Mouse (Mus musculus) E14TG2a.4 (cell line): ENCODE results near the gene Syne1.

Source experiments
- H3K27me3 ChIP-seq: 2 replicates; pipeline ENCODE4 v1.6.1; 2014; ENCODE audit warnings: low read length, control low read depth; ENCODE audit not compliant: insufficient read depth
- H3K36me3 ChIP-seq: 2 replicates; pipeline ENCODE4 v1.6.1; 2014; ENCODE audit warnings: low read length, control low read depth; ENCODE audit not compliant: insufficient read depth
- H3K4me1 ChIP-seq: replicated peaks from 2 replicates; pipeline ENCODE4 v1.6.1; 2014; ENCODE audit warnings: low read depth, low read length, control low read depth
- H3K4me3 ChIP-seq: replicated peaks from 2 replicates; pipeline ENCODE4 v1.5.1; 2014; ENCODE audit warnings: mild to moderate bottlenecking, low read length
- H3K9me3 ChIP-seq: 2 replicates; pipeline ENCODE4 v1.6.1; 2014; ENCODE audit warnings: low read length, control low read depth
- CTCF ChIP-seq: conservative IDR thresholded peaks from 2 replicates; pipeline ENCODE4 v1.5.1; 2014; ENCODE audit warnings: low read length
- NANOG ChIP-seq: IDR thresholded peaks from 2 replicates; pipeline ENCODE4 v1.6.1; 2014; ENCODE audit warnings: borderline replicate concordance, low read length, mixed read lengths
- POU5F1 ChIP-seq: IDR thresholded peaks from 2 replicates; pipeline ENCODE4 v1.6.1; 2014; ENCODE audit warnings: low read length, borderline replicate concordance

The Syne1 gene

DNA sequence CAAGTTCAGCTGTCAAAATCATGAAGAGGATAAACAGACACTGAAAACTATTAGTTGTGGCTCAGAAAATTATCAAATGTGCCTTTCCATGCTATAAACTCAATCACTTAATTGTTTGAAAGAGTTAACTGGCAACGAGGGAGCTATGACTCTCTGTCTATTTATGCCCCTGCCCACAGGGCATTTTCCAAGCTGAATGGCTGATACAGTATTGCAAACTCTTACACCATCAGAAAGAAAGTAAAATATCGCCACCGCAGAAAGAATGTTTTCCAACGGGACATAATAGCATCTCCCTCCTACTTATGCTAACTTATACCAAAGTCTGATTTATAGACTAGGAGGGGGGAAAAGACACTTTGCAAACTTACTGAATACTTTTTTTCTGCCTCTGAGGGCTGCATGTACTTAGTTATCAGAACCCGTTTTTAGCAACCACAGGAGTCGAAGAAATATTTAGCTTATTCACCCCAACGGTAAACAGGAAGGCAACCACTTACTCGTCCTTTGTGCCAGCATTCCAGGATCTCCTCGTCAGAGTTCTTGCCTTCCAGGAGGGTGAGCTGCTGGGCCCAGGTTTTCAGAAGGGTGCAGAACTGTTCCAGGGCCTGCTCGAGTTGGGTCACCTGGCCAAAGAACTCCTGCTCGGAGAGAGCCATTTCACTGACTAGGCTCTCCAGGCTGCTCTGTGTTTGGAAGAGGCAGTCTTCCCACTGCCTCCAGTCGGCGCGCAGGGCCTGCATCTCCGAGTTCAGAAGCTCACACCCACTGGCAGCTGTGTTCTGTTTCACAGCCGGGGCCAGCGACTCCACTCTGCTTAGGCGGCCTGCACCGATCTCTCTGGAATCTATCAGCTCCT is 262.3 kb downstream of the Syne1 start:
- Histone ChIP-seq H3K4me1 (peaks cover 8% of the 10 kb centered on the region; the same call in 1 of the 2 replicates), H3K36me3 (no peaks in the 10 kb centered on the region), H3K27me3 (no peaks in the 10 kb centered on the region), H3K4me3 (peak overlapping the region; percentile 39; the same call in 1 of the 2 replicates), H3K9me3 (no peaks in the 10 kb centered on the region)
- no peak for TF ChIP-seq POU5F1
- no peak for TF ChIP-seq CTCF
- TF ChIP-seq NANOG, result no peak

DNA sequence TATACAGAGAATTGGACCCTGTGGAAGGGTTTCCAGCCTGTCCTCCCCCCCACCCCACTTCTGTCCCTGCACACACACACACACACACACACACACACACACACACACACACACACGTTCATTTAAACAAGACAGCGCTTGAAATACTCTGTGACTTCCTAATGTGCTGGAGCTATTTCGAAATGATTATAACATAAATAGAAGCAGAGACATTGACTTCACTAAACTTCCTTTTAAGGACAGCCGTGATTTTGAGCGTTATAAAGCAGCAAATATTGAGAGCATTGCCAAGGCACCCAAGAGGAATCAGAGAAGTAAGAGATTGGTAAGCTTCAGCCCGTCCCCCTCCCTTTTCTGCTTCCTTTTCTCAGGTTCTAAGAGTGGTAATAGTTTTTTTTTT is 263.0 kb downstream of the Syne1 start:
- Histone ChIP-seq H3K36me3 (no peaks in the 10 kb centered on the region), H3K27me3 (no peaks in the 10 kb centered on the region)

DNA sequence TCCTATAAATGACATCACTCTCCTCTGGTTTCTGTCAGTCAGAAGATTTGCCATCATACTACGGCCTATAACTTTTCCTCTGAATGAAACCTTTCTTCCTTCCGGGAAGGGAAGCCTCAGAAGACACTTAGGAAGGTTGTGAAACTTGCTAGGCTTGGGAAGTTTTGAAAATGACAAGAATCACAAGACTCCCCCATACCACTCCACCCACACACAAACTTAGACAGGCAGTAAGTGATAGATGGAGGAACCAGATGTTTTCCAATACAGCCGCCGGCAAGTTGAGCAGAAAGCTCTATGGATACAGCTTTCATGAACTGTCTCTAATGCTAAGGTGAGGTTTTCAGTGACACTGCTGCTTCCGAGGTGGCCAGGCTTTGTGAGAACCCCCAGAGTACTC is 275.5 kb downstream of the Syne1 start:
- Histone ChIP-seq H3K9me3 (no peaks in the 10 kb centered on the region), H3K4me3 (no peak overlapping the region), H3K4me1 (no peaks in the 10 kb centered on the region), H3K36me3 (no peaks in the 10 kb centered on the region), H3K27me3 (no peaks in the 10 kb centered on the region)
- TF ChIP-seq CTCF (no peak), POU5F1 (no peak), NANOG (no peak)

More for the DNA sequence above, 263.0 kb downstream of the Syne1 start:
- Histone ChIP-seq H3K4me3 (no peak overlapping the region), H3K4me1 (peaks cover 8% of the 10 kb centered on the region; the same call in 1 of the 2 replicates), H3K9me3 (no peaks in the 10 kb centered on the region)
- TF ChIP-seq CTCF, result no peak

DNA sequence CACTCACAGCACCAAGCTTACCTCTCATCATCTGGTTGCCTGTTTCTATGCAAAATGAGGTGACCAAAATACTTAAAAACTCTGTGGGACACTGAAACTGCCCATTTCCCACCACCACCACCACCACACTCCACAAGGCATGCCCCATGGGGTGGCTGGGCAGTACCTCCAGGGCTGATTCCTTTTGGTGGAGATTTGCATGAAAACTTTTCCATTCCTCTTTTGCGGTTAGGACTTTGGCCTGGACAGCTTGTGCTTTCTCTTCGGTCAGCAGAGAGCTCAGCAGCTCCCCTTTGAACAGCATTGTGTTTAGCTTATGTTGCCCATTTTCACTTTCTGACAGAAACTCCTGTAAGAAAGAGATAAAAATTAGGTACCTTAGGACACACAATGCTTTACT is 280.6 kb downstream of the Syne1 start:
- TF ChIP-seq POU5F1 (no peak), CTCF (no peak), NANOG (no peak)
- H3K36me3 ChIP-seq, result no peaks in the 10 kb centered on the region
- H3K27me3 ChIP-seq, result no peaks in the 10 kb centered on the region
- H3K4me3 ChIP-seq, result no peak overlapping the region
- no peaks in the 10 kb centered on the region for H3K4me1 ChIP-seq
- H3K9me3 ChIP-seq, result no peaks in the 10 kb centered on the region

DNA sequence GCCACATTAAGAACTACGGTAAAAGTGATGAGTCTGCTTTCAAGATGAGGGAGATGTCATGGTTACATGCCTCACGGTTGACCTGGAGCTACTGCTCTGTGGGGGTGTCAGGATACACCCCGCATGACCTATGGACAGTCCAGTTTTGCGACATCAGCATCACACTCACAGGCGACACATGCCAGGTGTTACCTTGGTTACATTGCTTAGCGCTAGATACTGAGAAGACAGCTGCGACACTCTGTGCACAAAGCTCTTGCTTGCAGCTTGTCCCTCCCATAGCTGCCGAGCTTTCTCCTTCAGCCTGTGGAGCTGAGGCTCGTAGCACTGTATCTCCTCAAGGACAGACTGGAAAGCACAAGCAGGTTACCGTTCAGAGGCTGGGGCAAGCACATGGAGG is 286.9 kb downstream of the Syne1 start:
- Histone ChIP-seq H3K4me1 (no peaks in the 10 kb centered on the region), H3K27me3 (no peaks in the 10 kb centered on the region), H3K9me3 (no peaks in the 10 kb centered on the region), H3K4me3 (no peak overlapping the region), H3K36me3 (no peaks in the 10 kb centered on the region)
- TF ChIP-seq POU5F1, result no peak
- TF ChIP-seq NANOG, result no peak

DNA sequence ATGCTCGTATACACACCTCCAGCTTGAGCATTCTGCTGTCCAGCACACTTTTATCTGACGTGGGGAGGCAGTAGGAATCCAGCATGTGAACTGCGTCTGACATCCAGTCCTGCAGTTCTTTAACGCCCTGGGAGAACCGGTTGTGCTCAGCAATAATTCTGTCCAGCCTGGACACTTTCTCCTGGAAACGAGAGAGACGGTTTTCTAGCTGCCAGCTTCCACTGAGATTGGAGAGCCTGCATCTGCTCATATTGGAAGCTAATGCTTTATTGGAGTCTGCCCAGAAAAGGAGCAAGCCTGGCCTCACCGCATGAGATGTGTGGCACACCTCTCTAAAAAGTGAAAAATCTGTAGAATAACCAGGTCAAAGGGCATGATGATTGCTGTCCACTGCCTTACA is 288.6 kb downstream of the Syne1 start:
- H3K4me3 ChIP-seq, result no peak overlapping the region
- H3K9me3 ChIP-seq, result no peaks in the 10 kb centered on the region
- TF ChIP-seq CTCF (no peak), NANOG (no peak), POU5F1 (no peak)
- H3K4me1 ChIP-seq, result no peaks in the 10 kb centered on the region
- no peaks in the 10 kb centered on the region for H3K36me3 ChIP-seq
- no peaks in the 10 kb centered on the region for H3K27me3 ChIP-seq

DNA sequence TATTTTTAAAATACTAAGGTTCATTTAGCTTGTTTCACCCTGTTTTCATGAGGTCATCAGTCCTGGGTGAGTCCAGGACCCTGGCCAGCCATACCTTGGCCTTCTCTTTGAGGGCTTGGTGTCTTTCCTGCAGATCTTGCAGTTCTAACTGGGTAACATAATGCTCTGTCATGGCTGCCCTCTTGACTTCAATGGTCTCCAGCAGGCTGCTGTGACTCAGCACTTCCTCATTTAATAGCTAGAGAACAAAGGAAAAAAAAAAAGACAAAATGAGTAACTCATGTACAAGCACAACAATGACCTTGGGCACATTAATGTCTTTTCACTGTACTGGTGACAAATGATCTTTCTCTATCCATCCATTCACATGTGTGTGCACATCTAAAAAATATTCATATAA is 294.6 kb downstream of the Syne1 start:
- Histone ChIP-seq H3K9me3 (no peaks in the 10 kb centered on the region), H3K4me3 (no peak overlapping the region), H3K4me1 (no peaks in the 10 kb centered on the region), H3K27me3 (no peaks in the 10 kb centered on the region), H3K36me3 (no peaks in the 10 kb centered on the region)
- TF ChIP-seq POU5F1, result no peak
- TF ChIP-seq CTCF, result no peak
- TF ChIP-seq NANOG, result no peak

DNA sequence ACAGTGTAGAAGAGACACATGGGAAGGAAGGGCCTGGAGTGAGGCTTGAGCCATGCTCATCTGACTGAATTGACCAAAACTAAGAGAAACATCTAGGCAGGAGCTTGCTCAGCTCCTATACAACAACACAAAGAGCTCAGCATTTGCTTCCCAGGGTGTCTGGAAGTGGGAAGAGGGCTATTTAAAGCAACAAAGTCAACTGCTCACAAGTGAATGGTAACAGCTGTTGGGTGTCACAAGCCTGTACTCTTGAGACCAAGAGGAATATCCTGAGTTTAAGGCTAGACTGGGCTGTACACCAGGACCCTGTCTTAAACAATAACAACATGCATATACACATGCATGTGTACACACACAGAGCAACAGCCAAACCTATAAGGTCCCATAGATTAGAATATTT is 297.5 kb downstream of the Syne1 start:
- Histone ChIP-seq H3K9me3 (no peaks in the 10 kb centered on the region), H3K4me1 (no peaks in the 10 kb centered on the region), H3K4me3 (no peak overlapping the region), H3K27me3 (no peaks in the 10 kb centered on the region), H3K36me3 (no peaks in the 10 kb centered on the region)
- TF ChIP-seq CTCF (no peak), NANOG (no peak), POU5F1 (no peak)

DNA sequence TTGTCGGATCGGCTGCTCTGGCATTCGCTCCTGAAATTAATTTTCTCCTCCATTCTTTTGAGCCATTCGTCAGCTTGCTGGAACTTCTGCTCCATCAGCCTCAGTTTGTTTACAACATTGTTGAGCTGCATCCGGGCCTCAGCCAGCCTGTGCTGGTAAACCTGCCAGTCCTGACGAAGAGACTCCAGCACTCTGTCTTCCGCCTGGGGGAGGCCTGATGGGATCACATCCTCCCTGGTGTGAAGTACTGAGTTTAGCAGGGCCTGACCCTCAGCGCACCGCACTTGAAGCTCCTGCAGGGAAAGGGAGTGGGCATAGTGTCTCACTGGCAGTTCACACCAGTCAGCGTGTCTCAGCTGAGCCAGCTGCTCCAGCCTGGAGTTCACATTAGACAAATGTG is 300.6 kb downstream of the Syne1 start:
- no peaks in the 10 kb centered on the region for H3K4me1 ChIP-seq
- H3K27me3 ChIP-seq, result no peaks in the 10 kb centered on the region
- no peaks in the 10 kb centered on the region for H3K9me3 ChIP-seq
- no peaks in the 10 kb centered on the region for H3K36me3 ChIP-seq
- no peak overlapping the region for H3K4me3 ChIP-seq
- no peak for TF ChIP-seq NANOG
- TF ChIP-seq POU5F1, result no peak
- TF ChIP-seq CTCF, result no peak
